Mouse (Mus musculus) embryonic facial prominence, embryonic 13.5 days (tissue): ENCODE measurements at regions not wholly inside any gene's neighbourhood (a gene's known extent, or its start where the extent isn't known, plus 50 kb on each side); places are given as distances from the start of the nearest gene placed in this dataset.
A peak's percentile ranks its signal among the peaks of the same experiment; 100 is the strongest.

Experiments used
- ATAC-seq: fragments of 200-750 bp; cut with Nextera tagmentation; 2 replicates; pipeline ENCODE4 v1.8.0; 2017; ENCODE audit warnings: low read depth; ENCODE audit not compliant: insufficient number of reproducible peaks, insufficient read depth, low FRiP score, low TSS enrichment
- H3K27ac ChIP-seq: fragments of 300-500 bp; sonication (generic); 2 replicates; pipeline ENCODE4 v1.5.1; 2015; ENCODE audit warnings: moderate library complexity, mild to moderate bottlenecking, inconsistent platforms
- H3K27me3 ChIP-seq: fragments of 300-500 bp; sonication (generic); 2 replicates; pipeline ENCODE4 v1.6.1; 2015; ENCODE audit warnings: mild to moderate bottlenecking, inconsistent platforms
- H3K36me3 ChIP-seq: fragments of 300-500 bp; sonication (generic); 2 replicates; pipeline ENCODE4 v1.6.1; 2015; ENCODE audit warnings: mild to moderate bottlenecking, inconsistent platforms
- H3K4me1 ChIP-seq: fragments of 300-500 bp; sonication (generic); 2 replicates; pipeline ENCODE4 v1.6.1; 2015; ENCODE audit warnings: inconsistent platforms
- H3K4me2 ChIP-seq: fragments of 300-500 bp; sonication (generic); 2 replicates; pipeline ENCODE4 v1.6.1; 2015; ENCODE audit warnings: moderate library complexity, mild to moderate bottlenecking, inconsistent platforms
- H3K4me3 ChIP-seq: fragments of 300-500 bp; sonication (generic); 2 replicates; pipeline ENCODE4 v1.5.1; 2015; ENCODE audit warnings: mild to moderate bottlenecking, inconsistent platforms
- H3K9ac ChIP-seq: fragments of 300-500 bp; sonication (generic); 2 replicates; pipeline ENCODE4 v1.6.1; 2015; ENCODE audit warnings: mild to moderate bottlenecking, inconsistent platforms
- H3K9me3 ChIP-seq: fragments of 300-500 bp; sonication (generic); 2 replicates; pipeline ENCODE4 v1.6.1; 2016; ENCODE audit warnings: inconsistent platforms
- WGBS: fragments of 180-500 bp; shearing (Covaris S2); methylation state at CpG from one replicate; pipeline ENCODE4 v1.1.7; 2015; ENCODE audit warnings: mixed read lengths; 5-methylcytosine and 5-hydroxymethylcytosine counted together

DNA sequence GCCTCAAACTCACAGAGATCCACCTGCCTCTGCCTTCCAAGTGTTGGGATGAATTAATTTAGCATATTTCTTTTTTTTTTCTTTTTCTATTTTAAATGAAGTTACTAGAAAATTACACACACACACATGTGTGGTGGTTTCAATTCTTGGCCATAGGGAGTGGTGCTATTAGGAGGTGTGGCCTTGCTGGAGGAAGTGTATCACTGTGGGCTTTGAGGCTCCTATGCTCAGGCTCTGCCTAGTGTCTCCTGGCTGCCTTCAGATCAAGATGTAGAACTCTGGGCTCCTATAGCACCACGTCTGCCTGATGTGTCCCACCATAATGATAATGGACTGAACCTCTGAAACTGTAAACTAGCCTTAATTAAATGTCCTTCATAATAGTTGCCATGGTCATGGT is 66.8 kb upstream of the Haao start:
- H3K4me1 ChIP-seq = peaks cover 75% of the 10 kb centered on the region
- H3K27ac ChIP-seq = peak overlapping the region; percentile 95

GRCm38 (mm10) chr17:83913711-83914415 is 66.1 kb upstream of the Haao start:
- Histone ChIP-seq H3K4me3 (no peak overlapping the region), H3K27me3 (no peaks in the 10 kb centered on the region), H3K9ac (no peak overlapping the region), H3K9me3 (no peaks in the 10 kb centered on the region), H3K4me1 (peaks cover 77% of the 10 kb centered on the region), H3K4me2 (0 out of 2 replicates have a peak overlapping the region, but pooled peaks have one; percentile 12), H3K27ac (peak overlapping the region; percentile 95), H3K36me3 (no peaks in the 10 kb centered on the region)
- 23% methylated on average over 13 of the region's 13 CpGs for WGBS
- ATAC-seq = peak; percentile 83

More for the DNA sequence above, 66.8 kb upstream of the Haao start:
- no peaks in the 10 kb centered on the region for H3K27me3 ChIP-seq
- H3K4me3 ChIP-seq = no peak overlapping the region
- H3K36me3 ChIP-seq = no peaks in the 10 kb centered on the region
- no peaks in the 10 kb centered on the region for H3K9me3 ChIP-seq
- no peak overlapping the region for H3K4me2 ChIP-seq
- WGBS = 77% methylated on average over 1 of the region's 1 CpGs
- ATAC-seq = no peak
- no peak overlapping the region for H3K9ac ChIP-seq

DNA sequence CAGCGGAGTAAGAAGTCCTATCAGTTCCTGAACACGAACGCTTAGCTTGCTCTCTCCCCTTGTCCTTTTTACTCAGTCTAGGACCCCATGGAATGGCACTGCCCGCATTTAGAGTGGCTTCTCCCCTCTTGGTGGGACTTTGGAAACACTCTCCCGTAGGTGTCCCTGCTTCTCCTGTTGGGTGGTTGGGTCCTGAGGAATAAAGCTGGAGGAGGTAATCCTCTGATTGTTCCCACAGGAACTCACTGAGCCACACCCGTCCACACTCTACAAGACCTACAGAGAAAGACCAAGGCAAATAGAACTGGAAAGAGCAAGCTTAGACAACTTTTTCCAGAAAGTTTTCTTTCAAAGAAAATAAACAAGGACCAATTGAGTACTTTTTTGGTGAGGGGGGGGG is 64.7 kb upstream of the Haao start:
- Histone ChIP-seq H3K4me3 (no peak overlapping the region), H3K9ac (no peak overlapping the region), H3K4me1 (peaks cover 64% of the 10 kb centered on the region), H3K4me2 (no peak overlapping the region), H3K27ac (peak overlapping the region; percentile 95), H3K27me3 (no peaks in the 10 kb centered on the region), H3K36me3 (no peaks in the 10 kb centered on the region), H3K9me3 (no peaks in the 10 kb centered on the region)
- 88% methylated on average over 6 of the region's 6 CpGs for WGBS
- no peak for ATAC-seq

DNA sequence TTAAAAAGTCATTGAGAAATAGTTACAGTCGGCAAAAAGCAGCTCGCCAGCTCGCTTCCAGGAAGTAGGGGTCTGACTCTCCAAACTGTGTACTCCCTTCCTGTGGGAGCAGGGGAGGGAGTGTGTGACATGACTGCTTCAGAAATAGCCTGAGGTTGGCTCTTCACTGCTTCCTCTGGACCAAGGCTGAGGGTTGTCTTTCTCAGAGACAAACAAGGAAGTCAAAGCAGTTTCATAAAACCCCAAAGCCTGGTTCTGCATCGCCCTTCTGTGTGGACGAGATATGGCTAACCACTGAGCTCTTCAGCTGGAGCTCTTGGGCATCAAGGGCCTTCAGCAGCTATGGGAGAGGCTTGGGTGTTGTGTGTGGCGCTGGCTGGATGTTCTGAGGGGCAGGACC is 61.0 kb upstream of the Haao start:
- no peak overlapping the region for H3K4me3 ChIP-seq
- WGBS = 88% methylated on average over 6 of the region's 6 CpGs
- H3K4me2 ChIP-seq = no peak overlapping the region
- H3K4me1 ChIP-seq = peaks cover 33% of the 10 kb centered on the region
- peak overlapping the region; percentile 35; the same call in 1 of the 2 replicates for H3K27ac ChIP-seq
- no peak for ATAC-seq
- no peaks in the 10 kb centered on the region for H3K9me3 ChIP-seq
- no peak overlapping the region for H3K9ac ChIP-seq
- no peaks in the 10 kb centered on the region for H3K27me3 ChIP-seq
- H3K36me3 ChIP-seq = no peaks in the 10 kb centered on the region

DNA sequence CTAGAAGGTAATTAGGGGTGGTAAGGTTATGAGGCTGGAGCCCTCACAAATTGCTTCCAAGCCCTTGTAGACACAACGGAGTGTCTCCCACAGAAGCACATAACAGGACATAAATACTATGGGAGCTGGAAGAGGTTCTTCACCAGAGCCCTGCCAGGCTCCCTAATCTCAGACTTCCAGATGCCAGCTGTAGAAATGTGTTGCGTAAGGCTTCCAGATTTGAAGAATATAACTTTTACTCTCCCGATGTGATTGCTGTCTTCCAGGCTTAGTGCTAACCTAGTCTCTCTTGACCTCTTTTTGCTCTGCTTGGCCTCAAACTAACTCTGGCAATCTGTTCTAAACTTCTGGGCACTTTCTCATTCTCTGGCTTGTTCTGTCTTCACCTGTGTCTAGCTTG is 59.8 kb upstream of the Haao start:
- Histone ChIP-seq H3K36me3 (no peaks in the 10 kb centered on the region), H3K9ac (no peak overlapping the region), H3K4me2 (no peak overlapping the region), H3K4me1 (peaks cover 31% of the 10 kb centered on the region), H3K9me3 (no peaks in the 10 kb centered on the region), H3K27ac (no peak overlapping the region), H3K27me3 (no peaks in the 10 kb centered on the region), H3K4me3 (no peak overlapping the region)
- ATAC-seq = no peak
- 92% methylated on average over 3 of the region's 3 CpGs for WGBS

GRCm38 (mm10) chr17:83906751-83907537 is 59.2 kb upstream of the Haao start:
- ATAC-seq = no peak

DNA sequence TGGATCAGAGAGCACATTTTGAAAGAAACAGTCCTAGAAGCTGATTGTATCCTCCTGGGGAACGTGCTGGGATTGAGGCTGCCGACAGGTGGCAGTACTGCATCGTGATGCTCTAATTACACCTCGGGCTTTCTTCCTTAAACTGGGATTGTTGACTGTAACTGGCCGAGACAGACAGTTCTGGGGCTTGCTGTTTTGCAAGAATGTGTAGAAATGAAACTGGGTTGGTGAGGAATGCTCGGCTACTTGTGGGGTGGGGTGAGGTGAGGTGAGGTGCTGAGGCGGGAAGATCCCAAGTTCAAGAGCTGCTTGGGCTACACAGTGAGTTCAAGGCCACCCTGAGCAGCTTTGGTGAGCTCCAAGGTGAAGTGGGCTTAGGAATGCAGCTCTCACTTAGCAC is 55.7 kb upstream of the Haao start:
- no peaks in the 10 kb centered on the region for H3K9me3 ChIP-seq
- 3% methylated on average over 7 of the region's 7 CpGs for WGBS
- peaks cover 39% of the 10 kb centered on the region for H3K4me1 ChIP-seq
- H3K9ac ChIP-seq = no peak overlapping the region
- H3K4me3 ChIP-seq = no peak overlapping the region
- peak overlapping the region; percentile 26; the same call in 1 of the 2 replicates for H3K4me2 ChIP-seq
- 0 out of 2 replicates have a peak, but pooled peaks cover 7% of the 10 kb centered on the region for H3K27me3 ChIP-seq
- H3K27ac ChIP-seq = peak overlapping the region; percentile 53; the same call in 1 of the 2 replicates
- ATAC-seq = peak; percentile 49; the same call in 1 of the 2 replicates
- H3K36me3 ChIP-seq = no peaks in the 10 kb centered on the region

More at GRCm38 (mm10) chr17:83906751-83907537, 59.2 kb upstream of the Haao start:
- Histone ChIP-seq H3K27me3 (no peaks in the 10 kb centered on the region), H3K4me2 (no peak overlapping the region), H3K9me3 (no peaks in the 10 kb centered on the region), H3K4me3 (no peak overlapping the region), H3K9ac (no peak overlapping the region), H3K4me1 (peaks cover 32% of the 10 kb centered on the region), H3K36me3 (no peaks in the 10 kb centered on the region), H3K27ac (no peak overlapping the region)
- 87% methylated on average over 12 of the region's 12 CpGs for WGBS

- H3K36me3 ChIP-seq = no peaks in the 10 kb centered on the region
- no peak for ATAC-seq
- H3K9me3 ChIP-seq = no peaks in the 10 kb centered on the region
- H3K9ac ChIP-seq = no peak overlapping the region
- H3K27me3 ChIP-seq = 0 out of 2 replicates have a peak, but pooled peaks cover 7% of the 10 kb centered on the region
- H3K4me3 ChIP-seq = no peak overlapping the region
- H3K27ac ChIP-seq = peak overlapping the region; percentile 53
- peaks cover 45% of the 10 kb centered on the region for H3K4me1 ChIP-seq
- no peak overlapping the region for H3K4me2 ChIP-seq
- 27% methylated on average over 3 of the region's 3 CpGs for WGBS
Measured at GRCm38 (mm10) chr17:83902523-83902922, 54.8 kb upstream of the Haao start.

GRCm38 (mm10) chr17:83902091-83902490 is 54.3 kb upstream of the Haao start:
- H3K27me3 ChIP-seq = 0 out of 2 replicates have a peak, but pooled peaks cover 7% of the 10 kb centered on the region
- H3K9me3 ChIP-seq = no peaks in the 10 kb centered on the region
- no peak overlapping the region for H3K4me2 ChIP-seq
- no peak overlapping the region for H3K9ac ChIP-seq
- ATAC-seq = no peak
- peaks cover 50% of the 10 kb centered on the region for H3K4me1 ChIP-seq
- peak overlapping the region; percentile 53 for H3K27ac ChIP-seq
- WGBS = 30% methylated on average over 6 of the region's 6 CpGs
- no peak overlapping the region for H3K4me3 ChIP-seq
- no peaks in the 10 kb centered on the region for H3K36me3 ChIP-seq

- no peak overlapping the region for H3K27ac ChIP-seq
Measured at GRCm38 (mm10) chr17:83899588-83900152, 51.9 kb upstream of the Haao start.

GRCm38 (mm10) chr17:83898531-83898930 is 50.8 kb upstream of the Haao start:
- Histone ChIP-seq H3K27me3 (0 out of 2 replicates have a peak, but pooled peaks cover 7% of the 10 kb centered on the region), H3K4me2 (no peak overlapping the region), H3K9me3 (no peaks in the 10 kb centered on the region), H3K36me3 (no peaks in the 10 kb centered on the region), H3K4me3 (no peak overlapping the region), H3K27ac (no peak overlapping the region), H3K4me1 (peaks cover 64% of the 10 kb centered on the region), H3K9ac (no peak overlapping the region)
- no peak for ATAC-seq
- 89% methylated on average over 5 of the region's 5 CpGs for WGBS

More at GRCm38 (mm10) chr17:83899588-83900152, 51.9 kb upstream of the Haao start:
- H3K36me3 ChIP-seq = no peaks in the 10 kb centered on the region
- no peaks in the 10 kb centered on the region for H3K9me3 ChIP-seq
- WGBS = 68% methylated on average over 7 of the region's 7 CpGs
- no peak overlapping the region for H3K4me3 ChIP-seq
- H3K9ac ChIP-seq = 0 out of 2 replicates have a peak overlapping the region, but pooled peaks have one; percentile 21
- H3K27me3 ChIP-seq = 0 out of 2 replicates have a peak, but pooled peaks cover 7% of the 10 kb centered on the region
- H3K4me2 ChIP-seq = no peak overlapping the region
- H3K4me1 ChIP-seq = peaks cover 66% of the 10 kb centered on the region
- ATAC-seq = no peak
